Mouse (Mus musculus): ENCODE measurements around the gene Anks3.

The Anks3 gene

GRCm38 (mm10) chr16:4901167-4901566 lies 62.8 kb downstream of the Anks3 start:
- ChIA-PET CTCF (interaction anchor here in 2 of 4 experiments (1.2 to 3.7 kb wide), 3 partner anchors 8 to 11 kb away, joined by 3 to 22 read pairs (median 4); no protein-coding TSS in a partner anchor), POLR2A (interaction anchor here (1.0 to 8.7 kb wide), 18 partner anchors 8 to 195 kb away, joined by 3 to 97 read pairs (median 4); partner anchors contain the start of genes Ubald1 (in 4 of the 4) and Mgrn1 (in 2 of the 4))

GRCm38 (mm10) chr16:4899711-4900110 lies 64.3 kb downstream of the Anks3 start:
- ChIA-PET CTCF (interaction anchor here in 3 of 4 experiments (1.1 to 3.7 kb wide), 3 partner anchors 13 to 16 kb away, joined by 3 to 22 read pairs (median 3); no protein-coding TSS in a partner anchor), POLR2A (interaction anchor here in 3 of 4 experiments (1.2 to 8.7 kb wide), 14 partner anchors 10 to 39 kb away, joined by 3 to 97 read pairs (median 8); partner anchors contain the start of genes Ubald1 (in 3 of the 3), Mgrn1 (in 2 of the 3) and Nudt16l1 (in 1 of the 3))

GRCm38 (mm10) chr16:4898881-4899280 lies 65.1 kb downstream of the Anks3 start:
- POLR2A ChIA-PET = interaction anchor here in 3 of 4 experiments (0.6 to 8.7 kb wide), 16 partner anchors 10 to 209 kb away, joined by 3 to 97 read pairs (median 4); partner anchors contain the start of genes Mgrn1 (in 2 of the 3), Ubald1 (in 2 of the 3) and Nudt16l1 (in 1 of the 3)
- CTCF ChIA-PET = interaction anchor here in 3 of 4 experiments (0.7 to 3.7 kb wide), 5 partner anchors 14 to 67 kb away, joined by 3 to 22 read pairs (median 3); no protein-coding TSS in a partner anchor

- ChIA-PET CTCF (interaction anchor here (0.6 to 1.8 kb wide), 5 partner anchors 10 to 114 kb away, joined by 3 to 7 read pairs (median 3); no protein-coding TSS in a partner anchor), POLR2A (interaction anchor here (0.8 to 10.2 kb wide), 14 partner anchors 8 to 218 kb away, joined by 3 to 234 read pairs (median 4); partner anchors contain the start of genes Mgrn1 (in 3 of the 4), Ubald1 (in 3 of the 4), Coro7 (in 1 of the 4) and Glyr1 (in 1 of the 4))
Measured at GRCm38 (mm10) chr16:4897146-4897730, 66.8 kb downstream of the Anks3 start.

- POLR2A ChIA-PET = interaction anchor here (0.6 to 10.2 kb wide), 23 partner anchors 8 to 217 kb away, joined by 3 to 234 read pairs (median 4); partner anchors contain the start of genes Mgrn1 (in 3 of the 4), Ubald1 (in 3 of the 4), Cdip1 (in 1 of the 4) and Coro7 (in 1 of the 4)
- CTCF ChIA-PET = interaction anchor here in 3 of 4 experiments (0.6 to 1.8 kb wide), 6 partner anchors 11 to 36 kb away, joined by 3 to 7 read pairs (median 4); no protein-coding TSS in a partner anchor
Measured at GRCm38 (mm10) chr16:4896249-4897027, 67.6 kb downstream of the Anks3 start.

- ChIA-PET CTCF (interaction anchor here in 3 of 4 experiments (0.5 to 1.1 kb wide), 3 partner anchors 20 to 334 kb away, joined by 3 to 4 read pairs (median 3); no protein-coding TSS in a partner anchor), POLR2A (interaction anchor here (0.6 to 23.1 kb wide), 19 partner anchors 8 to 108 kb away, joined by 3 to 406 read pairs (median 5); partner anchors contain the start of genes Mgrn1 (in 3 of the 4), Ubald1 (in 3 of the 4) and Anks3 (in 1 of the 4))
Measured at GRCm38 (mm10) chr16:4894201-4894908, 69.7 kb downstream of the Anks3 start.

GRCm38 (mm10) chr16:4892171-4892570 lies 71.8 kb downstream of the Anks3 start:
- CTCF ChIA-PET = no interaction called here
- POLR2A ChIA-PET = interaction anchor here (0.5 to 23.1 kb wide), 13 partner anchors 9 to 827 kb away, joined by 3 to 406 read pairs (median 4); partner anchors contain the start of genes Ubald1 (in 4 of the 4), Mgrn1 (in 2 of the 4), Nudt16l1 (in 1 of the 4) and Pam16 (in 1 of the 4)

Measured in embryonic stem cell, embryonic (primary cell).